Mouse (Mus musculus): ENCODE data around the gene Ttll5.

- no peak for TF ChIP-seq CTCF (IDR thresholded peaks at IDR 0.05; ENCODE audit: low read depth)
- no peak for TF ChIP-seq EP300 (IDR thresholded peaks at IDR 0.05; ENCODE audit: low read depth)
Observed at GRCm38 (mm10) chr12:85933241-85933640, 108.8 kb downstream of the Ttll5 start.

Data from heart, postnatal 0 days (tissue).